Mouse (Mus musculus): Measurements from ENCODE around the gene Med28.

- TF ChIP-seq TAL1 (IDR thresholded peaks at IDR 0.05; ENCODE audit: low read length) (no peak), GATA1 (IDR thresholded peaks at IDR 0.05; ENCODE audit: low read length) (no peak)
Measured at GRCm38 (mm10) chr5:45529696-45530095, 9.7 kb downstream of the Med28 start.

All from erythroblast, embryonic 14.5 days (primary cell).